Mouse (Mus musculus): ENCODE results near the gene Cdip1.

DNA sequence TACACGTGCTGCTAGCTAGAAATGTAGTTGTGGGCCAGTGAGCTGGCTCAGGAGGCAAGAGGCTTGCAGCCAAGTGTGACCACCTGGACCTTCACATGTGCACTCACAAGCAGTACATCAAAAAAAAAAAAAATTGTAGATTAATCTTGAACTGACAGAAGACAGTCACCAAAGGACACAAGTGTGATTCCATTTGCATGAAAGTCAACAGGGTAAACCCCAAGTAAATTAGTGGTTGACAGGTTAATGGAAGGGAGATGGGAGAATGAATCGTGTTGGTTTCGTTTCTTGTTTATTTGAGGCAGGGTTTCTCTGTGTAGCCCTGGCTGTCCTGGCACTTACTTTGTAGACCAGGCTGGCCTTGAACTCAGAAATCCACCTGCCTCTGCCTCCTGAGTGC lies 72.2 kb downstream of the Cdip1 start:
- TF ChIP-seq POLR2A (IDR thresholded peaks at IDR 0.05; ENCODE audit: insufficient read depth, low read length) (no peak), CTCF (IDR thresholded peaks at IDR 0.05; ENCODE audit: low read depth, low read length) (no peak)
